Mouse (Mus musculus) kidney, postnatal 4 days (tissue): Measurements from ENCODE around the gene Siglece.
"Not testable (repeated sequence)": the region's sequence is repeated elsewhere in the genome, so short reads cannot be mapped to it uniquely, and the experiment has no call there.

Experiments used
- DNase-seq, 2 experiments: peaks; one replicate each; pipeline ENCODE4 v3.0.0; 2021; ENCODE audit warnings: mixed read lengths in 2 of 2

Gene Siglece

GRCm38 (mm10) chr7:43660002-43660401 is at the start of gene Siglece:
TSS of gene Siglece (minus strand) at chr7:43660161.
- no peak for DNase-seq

- DNase-seq, result no peak
These were observed 30.2 kb upstream of the Siglece start, which contains the start of gene Klk14 for GRCm38 (mm10) chr7:43690118-43690517. TSS of gene Klk14 (plus strand) at chr7:43690418.

GRCm38 (mm10) chr7:43685088-43685487 is 25.1 kb upstream of the Siglece start:
- no peak for DNase-seq

GRCm38 (mm10) chr7:43682511-43682910 is 22.6 kb upstream of the Siglece start:
- DNase-seq, result not testable (repeated sequence)

GRCm38 (mm10) chr7:43680960-43681359 is 21.0 kb upstream of the Siglece start:
- DNase-seq, result peak; percentile 81

GRCm38 (mm10) chr7:43678517-43678916 is 18.6 kb upstream of the Siglece start:
- peak; percentile 72 to 75 for DNase-seq

- no peak for DNase-seq
These were observed 15.1 kb upstream of the Siglece start for GRCm38 (mm10) chr7:43675091-43675490.

GRCm38 (mm10) chr7:43672581-43673260 is 12.8 kb upstream of the Siglece start:
- peak; percentile 28 to 39 for DNase-seq

- peak; percentile 85 to 92 for DNase-seq
These were observed 12.0 kb upstream of the Siglece start, which contains the start of gene Ctu1 for GRCm38 (mm10) chr7:43671809-43672580. TSS of gene Ctu1 (plus strand) at chr7:43672016.

GRCm38 (mm10) chr7:43671064-43671808 is 11.3 kb upstream of the Siglece start:
- DNase-seq, result no peak

- peak; percentile 20 to 43 for DNase-seq
These were observed 8.6 kb upstream of the Siglece start for GRCm38 (mm10) chr7:43668582-43668981.

- DNase-seq, result not testable (repeated sequence)
These were observed 7.3 kb upstream of the Siglece start for GRCm38 (mm10) chr7:43667221-43667620.

- no peak for DNase-seq
These were observed 2.8 kb upstream of the Siglece start for GRCm38 (mm10) chr7:43662804-43663203.

GRCm38 (mm10) chr7:43656232-43656631 is 3.7 kb downstream of the Siglece start:
- no peak for DNase-seq

GRCm38 (mm10) chr7:43654519-43654918 is 5.4 kb downstream of the Siglece start:
- no peak for DNase-seq

- no peak for DNase-seq
These were observed 7.3 kb downstream of the Siglece start for GRCm38 (mm10) chr7:43652683-43653082.

- DNase-seq, result no peak
These were observed 16.8 kb downstream of the Siglece start for GRCm38 (mm10) chr7:43643046-43643652.

GRCm38 (mm10) chr7:43642587-43642986 is 17.4 kb downstream of the Siglece start:
- DNase-seq, result no peak

- DNase-seq, result no peak
These were observed 22.8 kb downstream of the Siglece start for GRCm38 (mm10) chr7:43637118-43637517.

- DNase-seq, result no peak
These were observed 23.8 kb downstream of the Siglece start for GRCm38 (mm10) chr7:43636194-43636593.

GRCm38 (mm10) chr7:43634500-43634899 is 25.5 kb downstream of the Siglece start, which contains the start of gene Ceacam18:
TSS of gene Ceacam18 (plus strand) at chr7:43634707.
- no peak for DNase-seq

- DNase-seq, result no peak
These were observed 26.0 kb downstream of the Siglece start for GRCm38 (mm10) chr7:43633940-43634339.
